Mouse (Mus musculus): ENCODE results near the gene Cbln1. TPM values are rescaled to one million over a fixed set of nuclear protein-coding genes. Genes with fewer than 3 reads are reported as not detected.

The Cbln1 gene
- 2.8 and 4.2 TPM in 2 replicates for polyA plus RNA-seq (2014; fragmentation: Nextera tagmentation; extraction: Ambion mirVana)

DNA sequence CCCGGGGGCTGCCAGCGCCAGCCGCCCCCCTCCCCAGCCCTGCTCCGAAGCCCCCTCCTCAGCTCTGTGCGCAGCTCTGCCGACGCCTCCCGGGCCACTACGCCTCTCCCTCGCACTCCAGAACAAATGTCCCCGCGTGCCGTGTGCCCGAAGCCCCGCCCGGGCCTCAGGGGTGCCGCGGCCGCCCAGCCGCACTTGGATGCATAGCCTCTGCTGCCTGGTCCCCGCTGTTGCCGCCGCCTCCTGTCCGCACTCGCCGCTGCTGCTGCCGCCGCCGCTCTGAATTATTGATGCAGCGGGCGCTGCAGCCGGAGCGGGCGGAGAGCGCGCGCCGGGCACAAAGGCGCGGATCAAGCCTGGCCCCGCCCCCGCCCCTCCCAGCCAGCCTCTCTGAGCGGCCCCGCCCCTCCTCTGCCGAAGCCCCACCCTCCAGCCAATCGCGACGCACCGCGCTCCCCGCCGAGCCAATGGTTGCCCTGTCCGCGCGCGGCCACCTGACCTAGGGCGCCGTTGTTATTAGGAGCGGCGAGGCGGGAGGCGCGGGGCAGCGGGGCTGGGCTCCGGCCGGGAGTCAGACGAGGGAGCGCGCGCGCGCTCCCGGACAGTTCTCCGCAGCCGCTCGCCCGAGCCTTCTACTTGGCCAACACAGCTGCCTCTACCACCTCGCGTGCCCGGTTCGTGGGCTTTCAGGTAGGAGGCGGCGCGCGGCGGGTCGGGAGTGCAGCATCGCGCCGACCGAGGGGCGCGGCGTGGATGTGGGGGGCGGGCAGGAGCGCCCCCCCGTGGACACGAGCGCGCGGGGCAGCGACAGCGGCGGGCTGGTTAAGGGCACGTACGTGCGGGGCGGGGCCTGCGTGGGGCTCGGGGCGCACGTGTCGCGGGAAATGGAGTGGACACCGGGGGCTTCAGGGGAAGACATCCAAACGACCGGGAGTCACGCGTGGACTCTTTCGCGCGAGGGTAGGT is at the start of gene Cbln1:
Gene Cbln1 (minus strand): TSS at position 339 of the 966 bp plus-strand sequence.
- Histone ChIP-seq H3K27me3 (ENCODE audit: control insufficient read depth, insufficient read depth, low read length) (peaks cover 56% of the 10 kb centered on the region), H3K9me3 (replicated peaks; ENCODE audit: control insufficient read depth, low read length) (no peaks in the 10 kb centered on the region), H3K4me2 (ENCODE audit: low read depth, low read length) (peak within 1 kb of the TSS; percentile 96), H3K4me3 (ENCODE audit: low read depth, low read length) (peak within 1 kb of the TSS; percentile 50), H3K9ac (replicated peaks; ENCODE audit: low read length) (peak within 1 kb of the TSS; percentile 51), H3K27ac (replicated peaks; ENCODE audit: low read depth, low read length) (no peak within 1 kb of the TSS), H3K36me3 (replicated peaks; ENCODE audit: control insufficient read depth, insufficient read depth, low read depth, low read length) (no peaks in the 10 kb centered on the region), H3K4me1 (ENCODE audit: control insufficient read depth, insufficient read depth, low read length) (peaks cover 10% of the 10 kb centered on the region)
- ATAC-seq (replicated peaks; ENCODE audit: insufficient number of reproducible peaks, low FRiP score, low TSS enrichment, low read depth) (peak; percentile 92), DNase-seq (ENCODE audit: low spot score) (peak; percentile 97)
- WGBS: under 1% methylated on average over 103 of the region's 122 CpGs

DNA sequence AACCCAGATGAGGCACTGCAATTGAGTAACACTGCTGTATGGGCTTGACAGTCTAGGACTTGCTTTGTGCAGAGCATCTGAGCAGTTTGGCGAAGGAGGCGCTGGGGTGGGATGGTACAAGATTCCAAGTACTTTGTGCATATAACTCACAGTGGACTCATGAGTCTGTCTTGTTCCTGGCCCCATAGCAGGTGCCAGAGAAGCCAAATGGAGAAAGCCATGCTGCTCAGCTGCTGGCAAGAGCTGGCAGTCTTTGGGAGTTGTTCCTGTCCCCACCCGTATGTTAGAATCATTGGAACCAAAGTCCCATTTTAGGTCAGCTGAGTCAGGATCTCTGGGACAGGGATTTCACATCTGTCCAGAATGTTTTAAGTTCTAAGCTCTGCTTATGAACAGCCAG is 44.7 kb upstream of the Cbln1 start:
- 96% methylated on average over 3 of the region's 3 CpGs for WGBS
- H3K9ac ChIP-seq (replicated peaks; ENCODE audit: low read length): no peak overlapping the region
- no peak overlapping the region for H3K4me2 ChIP-seq (ENCODE audit: low read depth, low read length)
- no peaks in the 10 kb centered on the region for H3K4me1 ChIP-seq (ENCODE audit: control insufficient read depth, insufficient read depth, low read length)
- no peak overlapping the region for H3K4me3 ChIP-seq (ENCODE audit: low read depth, low read length)
- ATAC-seq (replicated peaks; ENCODE audit: insufficient number of reproducible peaks, low FRiP score, low TSS enrichment, low read depth) (no peak), DNase-seq (ENCODE audit: low spot score) (no peak)
- no peaks in the 10 kb centered on the region for H3K36me3 ChIP-seq (replicated peaks; ENCODE audit: control insufficient read depth, insufficient read depth, low read depth, low read length)
- H3K9me3 ChIP-seq (replicated peaks; ENCODE audit: control insufficient read depth, low read length): no peaks in the 10 kb centered on the region
- no peaks in the 10 kb centered on the region for H3K27me3 ChIP-seq (ENCODE audit: control insufficient read depth, insufficient read depth, low read length)
- H3K27ac ChIP-seq (replicated peaks; ENCODE audit: low read depth, low read length): no peak overlapping the region

DNA sequence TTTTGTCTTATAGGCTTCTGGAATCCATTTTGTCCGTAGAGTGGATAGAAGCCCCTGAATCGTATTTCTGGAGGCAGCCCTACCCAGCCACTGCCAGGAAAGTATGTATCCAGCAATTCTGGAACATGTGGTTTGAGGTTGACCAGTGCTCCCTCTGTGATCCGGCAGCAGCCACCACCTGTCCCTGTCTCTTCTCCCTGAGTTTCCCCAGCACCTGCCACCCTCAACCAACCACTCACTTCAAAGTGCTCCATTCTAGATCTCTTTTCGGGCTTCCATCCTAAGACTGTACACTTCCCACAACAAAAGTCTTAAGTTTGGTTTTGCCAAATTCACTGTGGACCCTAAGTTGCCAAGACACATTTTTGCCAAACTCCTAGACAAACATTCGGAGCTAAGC is 41.4 kb upstream of the Cbln1 start:
- H3K27ac ChIP-seq (replicated peaks; ENCODE audit: low read depth, low read length): no peak overlapping the region
- no peak for DNase-seq (ENCODE audit: low spot score)
- ATAC-seq (replicated peaks; ENCODE audit: insufficient number of reproducible peaks, low FRiP score, low TSS enrichment, low read depth): no peak
- no peaks in the 10 kb centered on the region for H3K27me3 ChIP-seq (ENCODE audit: control insufficient read depth, insufficient read depth, low read length)
- H3K9me3 ChIP-seq (replicated peaks; ENCODE audit: control insufficient read depth, low read length): no peaks in the 10 kb centered on the region
- no peak overlapping the region for H3K4me3 ChIP-seq (ENCODE audit: low read depth, low read length)
- no peaks in the 10 kb centered on the region for H3K36me3 ChIP-seq (replicated peaks; ENCODE audit: control insufficient read depth, insufficient read depth, low read depth, low read length)
- H3K4me2 ChIP-seq (ENCODE audit: low read depth, low read length): no peak overlapping the region
- WGBS: 89% methylated on average over 5 of the region's 5 CpGs
- H3K4me1 ChIP-seq (ENCODE audit: control insufficient read depth, insufficient read depth, low read length): no peaks in the 10 kb centered on the region
- H3K9ac ChIP-seq (replicated peaks; ENCODE audit: low read length): no peak overlapping the region

DNA sequence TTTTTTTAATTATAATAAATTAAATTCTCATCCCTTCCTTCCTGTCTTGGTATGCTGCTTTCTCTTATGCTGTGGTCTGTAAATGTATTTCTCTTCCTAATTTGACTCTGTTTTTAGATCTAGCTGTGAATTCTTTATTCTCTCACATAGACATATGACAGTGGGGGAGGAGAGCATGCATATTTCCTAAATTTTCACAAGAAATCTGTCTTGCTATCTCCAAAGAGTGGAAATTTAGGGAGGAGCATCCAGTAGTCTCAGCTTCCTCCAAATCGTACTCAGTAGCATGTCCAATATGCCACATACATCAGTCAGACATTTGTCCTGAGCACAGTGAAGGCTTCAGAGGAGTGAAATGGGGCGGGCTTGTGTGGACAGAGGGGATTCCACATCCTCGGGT is 40.9 kb upstream of the Cbln1 start:
- Histone ChIP-seq H3K4me3 (ENCODE audit: low read depth, low read length) (no peak overlapping the region), H3K27ac (replicated peaks; ENCODE audit: low read depth, low read length) (no peak overlapping the region), H3K36me3 (replicated peaks; ENCODE audit: control insufficient read depth, insufficient read depth, low read depth, low read length) (no peaks in the 10 kb centered on the region), H3K9ac (replicated peaks; ENCODE audit: low read length) (no peak overlapping the region), H3K27me3 (ENCODE audit: control insufficient read depth, insufficient read depth, low read length) (no peaks in the 10 kb centered on the region), H3K9me3 (replicated peaks; ENCODE audit: control insufficient read depth, low read length) (no peaks in the 10 kb centered on the region), H3K4me2 (ENCODE audit: low read depth, low read length) (no peak overlapping the region), H3K4me1 (ENCODE audit: control insufficient read depth, insufficient read depth, low read length) (no peaks in the 10 kb centered on the region)
- no peak for DNase-seq (ENCODE audit: low spot score)
- no peak for ATAC-seq (replicated peaks; ENCODE audit: insufficient number of reproducible peaks, low FRiP score, low TSS enrichment, low read depth)
- 81% methylated on average over 3 of the region's 3 CpGs for whole genome bisulfite sequencing

DNA sequence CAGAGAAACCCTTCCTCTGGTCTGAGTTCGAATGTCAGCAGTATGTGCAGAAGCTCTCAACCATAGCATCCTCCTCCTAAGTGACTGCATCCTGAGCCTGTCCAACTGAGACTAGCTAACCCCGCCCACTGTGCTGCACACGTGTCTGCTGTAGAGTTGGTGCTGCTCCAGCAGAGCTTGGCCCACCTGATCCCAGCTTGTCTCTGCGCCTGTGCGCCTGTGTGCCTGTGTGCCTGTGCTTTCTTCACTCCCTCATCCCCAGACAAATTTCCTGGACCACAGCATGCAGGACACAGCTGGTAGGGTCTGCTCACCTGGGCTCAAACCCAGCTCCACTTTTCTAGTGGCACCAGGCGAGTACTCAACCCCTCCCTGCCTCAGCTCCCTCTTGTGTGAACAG is 40.2 kb upstream of the Cbln1 start:
- no peaks in the 10 kb centered on the region for H3K4me1 ChIP-seq (ENCODE audit: control insufficient read depth, insufficient read depth, low read length)
- no peak for DNase-seq (ENCODE audit: low spot score)
- H3K4me2 ChIP-seq (ENCODE audit: low read depth, low read length): no peak overlapping the region
- 88% methylated on average over 6 of the region's 6 CpGs for WGBS
- H3K27ac ChIP-seq (replicated peaks; ENCODE audit: low read depth, low read length): no peak overlapping the region
- H3K4me3 ChIP-seq (ENCODE audit: low read depth, low read length): no peak overlapping the region
- no peak for ATAC-seq (replicated peaks; ENCODE audit: insufficient number of reproducible peaks, low FRiP score, low TSS enrichment, low read depth)
- no peak overlapping the region for H3K9ac ChIP-seq (replicated peaks; ENCODE audit: low read length)
- no peaks in the 10 kb centered on the region for H3K27me3 ChIP-seq (ENCODE audit: control insufficient read depth, insufficient read depth, low read length)
- H3K9me3 ChIP-seq (replicated peaks; ENCODE audit: control insufficient read depth, low read length): no peaks in the 10 kb centered on the region
- no peaks in the 10 kb centered on the region for H3K36me3 ChIP-seq (replicated peaks; ENCODE audit: control insufficient read depth, insufficient read depth, low read depth, low read length)

DNA sequence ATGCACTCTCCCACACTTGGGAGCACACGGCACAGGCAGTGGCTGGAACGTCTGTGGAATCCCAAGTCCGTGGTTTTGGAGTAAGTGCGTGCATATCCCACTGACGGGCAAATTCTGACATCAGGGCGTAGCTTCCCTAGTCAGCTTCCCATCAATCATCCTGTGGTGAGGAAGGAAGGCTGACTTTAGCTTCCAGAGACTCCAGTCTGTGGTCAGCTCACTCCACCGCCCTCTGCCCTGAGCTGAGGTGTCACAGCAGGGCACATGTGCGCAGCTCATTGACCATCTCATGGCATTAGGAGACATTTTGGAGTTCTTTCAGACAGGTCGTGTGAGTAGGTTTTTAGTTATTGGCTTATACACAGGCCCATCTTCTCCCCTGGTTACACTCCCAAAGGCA is 34.6 kb upstream of the Cbln1 start:
- no peaks in the 10 kb centered on the region for H3K4me1 ChIP-seq (ENCODE audit: control insufficient read depth, insufficient read depth, low read length)
- no peaks in the 10 kb centered on the region for H3K27me3 ChIP-seq (ENCODE audit: control insufficient read depth, insufficient read depth, low read length)
- no peak for ATAC-seq (replicated peaks; ENCODE audit: insufficient number of reproducible peaks, low FRiP score, low TSS enrichment, low read depth)
- H3K9me3 ChIP-seq (replicated peaks; ENCODE audit: control insufficient read depth, low read length): no peaks in the 10 kb centered on the region
- WGBS: 71% methylated on average over 9 of the region's 9 CpGs
- H3K9ac ChIP-seq (replicated peaks; ENCODE audit: low read length): no peak overlapping the region
- no peak overlapping the region for H3K4me2 ChIP-seq (ENCODE audit: low read depth, low read length)
- DNase-seq (ENCODE audit: low spot score): no peak
- H3K4me3 ChIP-seq (ENCODE audit: low read depth, low read length): no peak overlapping the region
- no peak overlapping the region for H3K27ac ChIP-seq (replicated peaks; ENCODE audit: low read depth, low read length)
- no peaks in the 10 kb centered on the region for H3K36me3 ChIP-seq (replicated peaks; ENCODE audit: control insufficient read depth, insufficient read depth, low read depth, low read length)

DNA sequence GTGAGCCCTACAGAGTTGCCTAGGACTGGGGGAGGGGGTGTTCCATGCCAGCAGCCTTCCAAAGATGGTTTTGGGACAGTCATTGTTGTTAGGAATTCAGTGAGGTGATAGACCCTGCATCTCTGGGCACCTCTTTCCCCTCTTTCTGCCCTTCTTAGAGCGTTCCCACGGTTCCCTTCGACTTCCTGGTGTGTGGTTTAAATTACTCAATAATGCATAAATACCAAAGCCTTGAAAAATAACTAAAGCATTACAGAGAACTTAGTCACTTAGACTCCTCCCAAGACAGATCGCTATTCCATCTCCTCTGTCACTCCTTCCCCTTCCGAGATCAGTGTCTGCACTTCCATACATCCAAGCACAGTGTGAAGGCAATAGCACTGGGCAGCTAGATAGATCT is 32.0 kb upstream of the Cbln1 start:
- Histone ChIP-seq H3K36me3 (replicated peaks; ENCODE audit: control insufficient read depth, insufficient read depth, low read depth, low read length) (no peaks in the 10 kb centered on the region), H3K9me3 (replicated peaks; ENCODE audit: control insufficient read depth, low read length) (no peaks in the 10 kb centered on the region), H3K27ac (replicated peaks; ENCODE audit: low read depth, low read length) (no peak overlapping the region), H3K9ac (replicated peaks; ENCODE audit: low read length) (no peak overlapping the region), H3K4me3 (ENCODE audit: low read depth, low read length) (no peak overlapping the region), H3K4me2 (ENCODE audit: low read depth, low read length) (no peak overlapping the region), H3K4me1 (ENCODE audit: control insufficient read depth, insufficient read depth, low read length) (no peaks in the 10 kb centered on the region), H3K27me3 (ENCODE audit: control insufficient read depth, insufficient read depth, low read length) (no peaks in the 10 kb centered on the region)
- 70% methylated on average over 5 of the region's 5 CpGs for WGBS
- DNase-seq (ENCODE audit: low spot score) (no peak), ATAC-seq (replicated peaks; ENCODE audit: insufficient number of reproducible peaks, low FRiP score, low TSS enrichment, low read depth) (no peak)

DNA sequence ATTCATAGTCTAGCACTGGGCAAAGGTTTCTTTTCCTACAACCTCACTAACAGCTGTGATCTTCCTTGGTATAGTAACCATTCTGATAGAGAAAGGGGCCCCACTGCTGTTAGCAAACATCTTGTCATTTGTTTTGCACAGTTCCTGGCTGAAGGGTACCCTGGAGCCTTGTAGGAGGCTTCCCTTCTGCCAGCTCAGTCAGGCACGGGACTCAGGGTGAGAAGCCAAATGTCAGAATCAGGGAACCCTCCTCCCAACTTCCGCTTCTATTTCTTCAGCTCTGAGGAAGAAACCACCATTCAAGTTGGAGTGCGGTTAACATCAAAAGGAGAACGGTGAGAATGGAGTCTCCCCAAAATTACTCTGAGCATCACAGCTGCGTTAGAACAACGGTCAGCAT is 30.3 kb upstream of the Cbln1 start:
- H3K9me3 ChIP-seq (replicated peaks; ENCODE audit: control insufficient read depth, low read length): no peaks in the 10 kb centered on the region
- no peak for DNase-seq (ENCODE audit: low spot score)
- no peaks in the 10 kb centered on the region for H3K27me3 ChIP-seq (ENCODE audit: control insufficient read depth, insufficient read depth, low read length)
- ATAC-seq (replicated peaks; ENCODE audit: insufficient number of reproducible peaks, low FRiP score, low TSS enrichment, low read depth): no peak
- no peak overlapping the region for H3K27ac ChIP-seq (replicated peaks; ENCODE audit: low read depth, low read length)
- WGBS: 75% methylated on average over 6 of the region's 6 CpGs
- no peak overlapping the region for H3K4me2 ChIP-seq (ENCODE audit: low read depth, low read length)
- no peaks in the 10 kb centered on the region for H3K36me3 ChIP-seq (replicated peaks; ENCODE audit: control insufficient read depth, insufficient read depth, low read depth, low read length)
- H3K9ac ChIP-seq (replicated peaks; ENCODE audit: low read length): no peak overlapping the region
- no peak overlapping the region for H3K4me3 ChIP-seq (ENCODE audit: low read depth, low read length)
- H3K4me1 ChIP-seq (ENCODE audit: control insufficient read depth, insufficient read depth, low read length): no peaks in the 10 kb centered on the region
